Mouse (Mus musculus) ES-E14 (cell line): Measurements from ENCODE around the gene Hoxc5. TPM values are rescaled to one million over a fixed set of nuclear protein-coding genes. Genes with fewer than 3 reads are reported as not detected.
A peak's percentile ranks its signal among the peaks of the same experiment; 100 is the strongest.

ENCODE experiments used
- DNase-seq: peaks from one replicate; pipeline ENCODE4 v3.0.0-alpha.2; 2013; ENCODE audit warnings: low read depth, low spot score
- H3K27ac ChIP-seq: 2 replicates; pipeline ENCODE4 v1.5.1; 2012; ENCODE audit warnings: low read depth, mild to moderate bottlenecking, low read length, moderate library complexity, mixed read lengths; ENCODE audit not compliant: poor library complexity, insufficient read depth, severe bottlenecking
- H3K36me3 ChIP-seq: 2 replicates; pipeline ENCODE4 v1.6.1; 2012; ENCODE audit warnings: mild to moderate bottlenecking, low read length, moderate library complexity, mixed read lengths; ENCODE audit not compliant: control insufficient read depth, poor library complexity, insufficient read depth, severe bottlenecking
- H3K4me1 ChIP-seq, 2 experiments: fragments of 150-350 bp in 1 of 2; sonication (generic) in 1 of 2; 2 replicates each; pipeline ENCODE4 v1.6.1; 2012; ENCODE audit warnings: low read length in 2 of 2, mild to moderate bottlenecking in 1 of 2, mixed read lengths in 1 of 2; ENCODE audit not compliant: control insufficient read depth in 2 of 2, insufficient read depth in 2 of 2, poor library complexity in 1 of 2
- H3K4me3 ChIP-seq, 2 experiments: fragments of 150-350 bp in 1 of 2; sonication (generic) in 1 of 2; 2 replicates each; pipeline ENCODE4 v1.5.1; 2012; ENCODE audit warnings: low read length in 2 of 2, low read depth in 1 of 2, mild to moderate bottlenecking in 1 of 2, mixed read lengths in 1 of 2; ENCODE audit not compliant: insufficient read depth in 1 of 2, poor library complexity in 1 of 2, severe bottlenecking in 1 of 2
- H3K9ac ChIP-seq: 2 replicates; pipeline ENCODE4 v1.6.1; 2012; ENCODE audit warnings: low read depth, mild to moderate bottlenecking, low read length, mixed read lengths; ENCODE audit not compliant: poor library complexity, insufficient read depth, severe bottlenecking
- H3K9me3 ChIP-seq: fragments of 150-350 bp; sonication (generic); 2 replicates; pipeline ENCODE4 v1.6.1; 2012; ENCODE audit warnings: low read depth, mild to moderate bottlenecking, low read length; ENCODE audit not compliant: control insufficient read depth, insufficient read depth
- CHD2 ChIP-seq: IDR thresholded peaks from 2 replicates; pipeline ENCODE4 v1.6.1; 2014; ENCODE audit warnings: mild to moderate bottlenecking, low read depth, low read length, inconsistent platforms
- HCFC1 ChIP-seq: IDR thresholded peaks from 2 replicates; pipeline ENCODE4 v1.6.1; 2012; ENCODE audit warnings: low read length, inconsistent platforms, borderline replicate concordance; ENCODE audit not compliant: insufficient read depth
- MAFK ChIP-seq: IDR thresholded peaks from 2 replicates; pipeline ENCODE4 v1.6.1; 2014; ENCODE audit warnings: mild to moderate bottlenecking, low read depth, low read length, inconsistent platforms; ENCODE audit not compliant: insufficient read depth
- ZC3H11A ChIP-seq: IDR thresholded peaks from 2 replicates; pipeline ENCODE4 v1.6.1; 2012; ENCODE audit warnings: low read depth, mild to moderate bottlenecking, inconsistent platforms, low read length, borderline replicate concordance
- ZNF384 ChIP-seq: IDR thresholded peaks from 2 replicates; pipeline ENCODE4 v1.6.1; 2012; ENCODE audit warnings: low read depth, low read length, inconsistent platforms
- in situ Hi-C, 2 experiments: fragments of 600-800 bp; cut with MboI; formaldehyde crosslinking; loops; one replicate each; pipeline ENCODE4 v1.15.1; 2025; ENCODE audit warnings: low sequenced_read_pairs in 2 of 2, inconsistent platforms in 1 of 2; ENCODE audit not compliant: unreplicated experiment in 2 of 2
- total RNA-seq: library from RNA; depleted of rRNA; stranded (reverse); fragments of 300-350 nt; gene quantifications from 2 replicates; pipeline ENCODE4 v1.2.3, GENCODE M21; 2012; rRNA removed

The Hoxc5 gene
- 0.22 TPM in 1 of 2 replicates, not detected in the other for total RNA-seq

GRCm38 (mm10) chr15:102967312-102967510, at the start of gene Hoxc5:
TSS of gene Hoxc5 (plus strand) at chr15:102967443.
- Histone ChIP-seq H3K9ac (no peak within 1 kb of the TSS), H3K4me1 (peaks cover 0 to 2% of the 10 kb centered on the region in 2 experiments; a peak in 1 of 4 replicates), H3K4me3 (peak within 1 kb of the TSS; percentile 35 to 40; a peak in 3 of 4 replicates), H3K27ac (no peak within 1 kb of the TSS), H3K36me3 (no peaks in the 10 kb centered on the region), H3K9me3 (no peaks in the 10 kb centered on the region)
- no peak for TF ChIP-seq MAFK
- no peak for TF ChIP-seq ZNF384
- no peak for TF ChIP-seq CHD2
- TF ChIP-seq HCFC1, result no peak
- TF ChIP-seq ZC3H11A, result no peak
- DNase-seq, result no peak
- in situ Hi-C loops, result no loop called here

- Histone ChIP-seq H3K27ac (no peak overlapping the region), H3K36me3 (no peaks in the 10 kb centered on the region), H3K9ac (no peak overlapping the region), H3K4me1 (peaks cover 0 to under 1% of the 10 kb centered on the region in 2 experiments; a peak in 1 of 4 replicates), H3K4me3 (no peak overlapping the region), H3K9me3 (no peaks in the 10 kb centered on the region)
- TF ChIP-seq HCFC1 (no peak), ZC3H11A (no peak), CHD2 (no peak), ZNF384 (no peak)
- in situ Hi-C loops, result no loop called here
- DNase-seq, result no peak
Measured at GRCm38 (mm10) chr15:102917972-102918572, 49.2 kb upstream of the Hoxc5 start.

DNA sequence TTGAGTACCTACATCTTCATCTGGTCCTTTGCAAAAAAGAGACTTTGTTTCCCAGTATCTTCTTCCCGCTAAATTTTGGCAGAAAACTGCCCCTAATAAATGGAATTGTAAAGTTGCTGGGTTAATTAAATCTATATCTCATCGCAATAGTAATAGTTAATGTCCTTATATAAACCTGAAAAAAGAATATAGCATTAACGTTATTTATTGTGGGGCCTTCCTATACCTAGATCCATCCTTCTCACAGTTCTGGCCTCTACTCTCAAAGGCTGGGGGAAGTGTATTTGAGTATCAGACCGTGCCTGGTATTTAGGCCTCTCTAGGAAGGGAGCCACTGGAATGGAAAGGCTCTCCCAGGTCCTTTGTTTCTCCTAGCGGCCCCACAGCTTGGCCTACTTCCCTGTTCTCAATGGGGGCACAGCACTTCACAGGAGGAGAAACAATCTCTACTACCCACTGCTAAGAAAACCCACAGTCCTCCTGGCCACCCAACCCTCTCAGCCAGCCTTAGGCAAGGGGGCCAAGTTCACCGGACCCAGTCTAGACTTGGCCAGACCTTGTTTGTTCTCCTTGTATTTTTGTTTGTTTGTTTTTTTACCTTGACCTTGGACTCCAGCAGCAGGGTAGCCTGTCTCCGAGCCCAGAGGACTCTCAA, 48.5 kb upstream of the Hoxc5 start:
- Histone ChIP-seq H3K36me3 (no peaks in the 10 kb centered on the region), H3K27ac (no peak overlapping the region), H3K4me1 (no peaks in the 10 kb centered on the region), H3K9me3 (no peaks in the 10 kb centered on the region), H3K4me3 (no peak overlapping the region), H3K9ac (no peak overlapping the region)
- no peak for TF ChIP-seq ZNF384
- no peak for TF ChIP-seq CHD2
- no peak for TF ChIP-seq MAFK
- TF ChIP-seq ZC3H11A, result no peak
- no peak for TF ChIP-seq HCFC1
- no peak for DNase-seq
- in situ Hi-C loops, result no loop called here

DNA sequence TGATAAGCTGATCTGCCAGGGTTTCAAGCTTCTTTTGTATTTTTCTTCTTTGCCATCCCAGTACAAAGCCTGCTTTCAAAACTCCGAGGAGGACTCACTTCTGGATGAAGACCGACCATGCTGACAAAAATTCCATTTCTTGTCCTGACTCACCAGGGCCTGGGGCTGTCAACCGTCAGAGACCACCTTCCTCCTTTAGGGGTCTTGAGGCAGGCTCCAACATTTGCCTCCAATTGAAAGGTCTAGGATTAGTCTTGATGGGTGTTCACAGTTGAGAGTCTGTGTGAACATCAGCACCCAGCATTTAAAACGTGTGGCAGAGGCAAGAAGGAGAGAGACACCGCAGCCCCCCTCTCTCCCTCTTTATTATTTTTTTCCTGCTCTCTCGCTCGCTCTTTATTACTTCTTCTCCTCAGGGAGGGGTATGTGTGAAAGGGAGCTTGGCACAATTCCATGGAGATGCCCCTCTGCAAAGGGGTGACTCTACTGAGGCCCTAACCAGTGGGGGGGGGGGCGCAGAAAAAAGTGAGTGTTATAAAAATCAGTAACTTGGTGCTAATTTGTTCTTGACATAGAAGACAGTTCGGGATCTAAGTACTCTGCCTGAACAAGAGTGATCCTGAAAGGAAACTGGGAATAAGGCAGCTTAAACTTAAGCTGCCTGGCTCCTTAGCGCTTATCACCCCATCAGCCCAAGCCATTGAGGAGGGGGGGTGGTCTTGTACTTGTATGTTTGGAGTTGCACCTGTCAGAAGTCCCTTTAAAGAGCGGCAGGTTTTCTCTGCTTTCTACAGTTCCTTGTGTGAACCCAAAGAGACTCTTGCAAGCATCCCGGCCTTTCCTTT, 47.7 kb upstream of the Hoxc5 start:
- Histone ChIP-seq H3K27ac (no peak overlapping the region), H3K9me3 (no peaks in the 10 kb centered on the region), H3K36me3 (no peaks in the 10 kb centered on the region), H3K4me1 (no peaks in the 10 kb centered on the region), H3K4me3 (peak overlapping the region in 1 of 2 experiments; percentile 56; a peak in 3 of 4 replicates), H3K9ac (peak overlapping the region; percentile 54; the same call in 1 of the 2 replicates)
- DNase-seq, result no peak
- in situ Hi-C loops, result loop anchor here in 1 of 2 experiments (10.0 kb wide), 1 partner anchor 65 kb away; no protein-coding TSS in a partner anchor
- no peak for TF ChIP-seq HCFC1
- no peak for TF ChIP-seq ZNF384
- TF ChIP-seq CHD2, result no peak
- TF ChIP-seq ZC3H11A, result no peak
- no peak for TF ChIP-seq MAFK
